8 mouse cellular contexts compared by ENCODE assay signal in genomic region chr19:8872266-8872840, GRCm38 (mm10). TPM values are rescaled to one million over a fixed set of nuclear protein-coding genes. Genes with fewer than 3 reads are reported as not detected.
DNase-seq lines count a peak whose midpoint lies in the region; ATAC-seq and TF ChIP-seq lines count a peak whose summit lies in the region.

No protein-coding gene starts in this region.

- H3K9ac ChIP-seq in lung, embryonic 15.5 days, result peak overlapping the region; percentile 87
- H3K9ac ChIP-seq in embryonic facial prominence, embryonic 13.5 days, result peak overlapping the region; percentile 92
- H3K9ac ChIP-seq in intestine, postnatal 0 days (ENCODE audit: low read depth, low read length), result peak overlapping the region; percentile 89
- peak overlapping the region; percentile 98 for H3K9ac ChIP-seq in neural tube, embryonic 15.5 days (replicated peaks)

- peak overlapping the region; percentile 67 for H3K4me3 ChIP-seq in lung, embryonic 15.5 days
- peak overlapping the region; percentile 83 for H3K4me3 ChIP-seq in embryonic facial prominence, embryonic 13.5 days
- peak overlapping the region; percentile 80 for H3K4me3 ChIP-seq in intestine, postnatal 0 days (ENCODE audit: low read depth, low read length)
- peak overlapping the region; percentile 86 for H3K4me3 ChIP-seq in neural tube, embryonic 15.5 days (replicated peaks)

- DNase-seq in lung, postnatal 14 days, result no peak
- no peak for DNase-seq in right cerebral cortex, adult 18-20 months
- DNase-seq in layer of hippocampus, adult 11-12 months (ENCODE audit: low spot score), result no peak
- DNase-seq in spleen, adult 12 weeks (ENCODE audit: low spot score), result no peak

- no peak for TF ChIP-seq CTCF in intestine, postnatal 0 days (IDR thresholded peaks at IDR 0.05; ENCODE audit: low read depth)

- H3K36me3 ChIP-seq in lung, embryonic 15.5 days, result peaks cover 41% of the 10 kb centered on the region
- peaks cover 41% of the 10 kb centered on the region for H3K36me3 ChIP-seq in embryonic facial prominence, embryonic 13.5 days
- peaks cover 41% of the 10 kb centered on the region for H3K36me3 ChIP-seq in intestine, postnatal 0 days (ENCODE audit: control insufficient read depth, insufficient read depth)
- peaks cover 41% of the 10 kb centered on the region for H3K36me3 ChIP-seq in neural tube, embryonic 15.5 days

- peak overlapping the region; percentile 71 for H3K4me2 ChIP-seq in lung, embryonic 15.5 days
- H3K4me2 ChIP-seq in embryonic facial prominence, embryonic 13.5 days, result peak overlapping the region; percentile 85
- peak overlapping the region; percentile 86 for H3K4me2 ChIP-seq in intestine, postnatal 0 days (replicated peaks; ENCODE audit: low read depth)
- peak overlapping the region; percentile 96 for H3K4me2 ChIP-seq in neural tube, embryonic 15.5 days

- WGBS in lung, embryonic 15.5 days, result 58% methylated on average over 10 of the region's 10 CpGs
- WGBS in embryonic facial prominence, embryonic 13.5 days, result 72% methylated on average over 10 of the region's 10 CpGs
- WGBS in intestine, postnatal 0 days, result 53% methylated on average over 10 of the region's 10 CpGs
- WGBS in neural tube, embryonic 15.5 days, result 81% methylated on average over 10 of the region's 10 CpGs

- no peak for ATAC-seq in lung, embryonic 15.5 days (ENCODE audit: borderline replicate concordance, extremely low read depth, low FRiP score, low TSS enrichment)
- no peak for ATAC-seq in embryonic facial prominence, embryonic 13.5 days (ENCODE audit: insufficient number of reproducible peaks, insufficient read depth, low FRiP score, low TSS enrichment, low read depth)
- ATAC-seq in intestine, postnatal 0 days, result no peak
- no peak for ATAC-seq in neural tube, embryonic 15.5 days (ENCODE audit: low FRiP score)

- H3K27me3 ChIP-seq in lung, embryonic 15.5 days, result no peaks in the 10 kb centered on the region
- no peaks in the 10 kb centered on the region for H3K27me3 ChIP-seq in embryonic facial prominence, embryonic 13.5 days
- H3K27me3 ChIP-seq in intestine, postnatal 0 days (replicated peaks; ENCODE audit: control insufficient read depth, insufficient read depth, low read length), result no peaks in the 10 kb centered on the region
- H3K27me3 ChIP-seq in neural tube, embryonic 15.5 days (replicated peaks), result no peaks in the 10 kb centered on the region

- H3K27ac ChIP-seq in lung, embryonic 15.5 days, result no peak overlapping the region
- peak overlapping the region; percentile 73; the same call in 1 of the 2 replicates for H3K27ac ChIP-seq in embryonic facial prominence, embryonic 13.5 days
- H3K27ac ChIP-seq in intestine, postnatal 0 days (ENCODE audit: low read depth, low read length), result peak overlapping the region; percentile 87
- no peak overlapping the region for H3K27ac ChIP-seq in neural tube, embryonic 15.5 days (replicated peaks)

- H3K4me1 ChIP-seq in lung, embryonic 15.5 days, result peaks cover 13% of the 10 kb centered on the region
- peaks cover 12% of the 10 kb centered on the region for H3K4me1 ChIP-seq in embryonic facial prominence, embryonic 13.5 days
- H3K4me1 ChIP-seq in intestine, postnatal 0 days (replicated peaks; ENCODE audit: control insufficient read depth, insufficient read depth, low read length), result 0 out of 2 replicates have a peak, but pooled peaks cover 3% of the 10 kb centered on the region
- H3K4me1 ChIP-seq in neural tube, embryonic 15.5 days, result peaks cover 20% of the 10 kb centered on the region

- H3K9me3 ChIP-seq in lung, embryonic 15.5 days, result no peaks in the 10 kb centered on the region
- H3K9me3 ChIP-seq in embryonic facial prominence, embryonic 13.5 days, result no peaks in the 10 kb centered on the region
- H3K9me3 ChIP-seq in intestine, postnatal 0 days (ENCODE audit: control insufficient read depth), result no peaks in the 10 kb centered on the region
- H3K9me3 ChIP-seq in neural tube, embryonic 15.5 days (replicated peaks), result no peaks in the 10 kb centered on the region

RNA-seq across cellular contexts. Expression of gene Ubxn1, which starts 1.1 kb away (rescaled TPM):
- 153 and 158 TPM in 2 replicates for polyA plus RNA-seq in lung, embryonic 15.5 days (2015; fragmentation: Nextera tagmentation; extraction: Ambion mirVana)
- 184 and 189 TPM in 2 replicates for polyA plus RNA-seq in embryonic facial prominence, embryonic 13.5 days (2015; fragmentation: Nextera tagmentation; extraction: Ambion mirVana)
- polyA plus RNA-seq in intestine, postnatal 0 days (2015; fragmentation: Nextera tagmentation; extraction: Ambion mirVana), result 170 and 180 TPM in 2 replicates
- polyA plus RNA-seq in neural tube, embryonic 15.5 days (2015; fragmentation: Nextera tagmentation; extraction: Ambion mirVana), result 138 and 156 TPM in 2 replicates

RNA-seq across cellular contexts. Expression of gene Uqcc3, which starts 8.4 kb away (rescaled TPM):
- polyA plus RNA-seq in lung, embryonic 15.5 days (2015; fragmentation: Nextera tagmentation; extraction: Ambion mirVana), result 58.5 and 60.2 TPM in 2 replicates
- 64.2 and 72.3 TPM in 2 replicates for polyA plus RNA-seq in embryonic facial prominence, embryonic 13.5 days (2015; fragmentation: Nextera tagmentation; extraction: Ambion mirVana)
- polyA plus RNA-seq in intestine, postnatal 0 days (2015; fragmentation: Nextera tagmentation; extraction: Ambion mirVana), result 65.4 and 67.9 TPM in 2 replicates
- 62.6 and 65.7 TPM in 2 replicates for polyA plus RNA-seq in neural tube, embryonic 15.5 days (2015; fragmentation: Nextera tagmentation; extraction: Ambion mirVana)

RNA-seq across cellular contexts. Expression of gene Lbhd1, which starts 11.2 kb away (rescaled TPM):
- polyA plus RNA-seq in lung, embryonic 15.5 days (2015; fragmentation: Nextera tagmentation; extraction: Ambion mirVana), result 70.5 and 72.7 TPM in 2 replicates
- 56.0 and 91.0 TPM in 2 replicates for polyA plus RNA-seq in embryonic facial prominence, embryonic 13.5 days (2015; fragmentation: Nextera tagmentation; extraction: Ambion mirVana)
- 44.1 and 44.6 TPM in 2 replicates for polyA plus RNA-seq in intestine, postnatal 0 days (2015; fragmentation: Nextera tagmentation; extraction: Ambion mirVana)
- 44.5 and 47.3 TPM in 2 replicates for polyA plus RNA-seq in neural tube, embryonic 15.5 days (2015; fragmentation: Nextera tagmentation; extraction: Ambion mirVana)

RNA-seq across cellular contexts. Expression of gene Gm49403, which starts 11.4 kb away (rescaled TPM):
- not detected in 2 replicates for polyA plus RNA-seq in lung, embryonic 15.5 days (2015; fragmentation: Nextera tagmentation; extraction: Ambion mirVana)
- polyA plus RNA-seq in embryonic facial prominence, embryonic 13.5 days (2015; fragmentation: Nextera tagmentation; extraction: Ambion mirVana), result not detected in 2 replicates
- polyA plus RNA-seq in intestine, postnatal 0 days (2015; fragmentation: Nextera tagmentation; extraction: Ambion mirVana), result not detected in 2 replicates
- polyA plus RNA-seq in neural tube, embryonic 15.5 days (2015; fragmentation: Nextera tagmentation; extraction: Ambion mirVana), result not detected in 2 replicates

RNA-seq across cellular contexts. Expression of gene 1810009A15Rik, which starts 16.3 kb away (rescaled TPM):
- 81.5 and 93.7 TPM in 2 replicates for polyA plus RNA-seq in lung, embryonic 15.5 days (2015; fragmentation: Nextera tagmentation; extraction: Ambion mirVana)
- 84.9 and 90.0 TPM in 2 replicates for polyA plus RNA-seq in embryonic facial prominence, embryonic 13.5 days (2015; fragmentation: Nextera tagmentation; extraction: Ambion mirVana)
- 54.5 and 55.6 TPM in 2 replicates for polyA plus RNA-seq in intestine, postnatal 0 days (2015; fragmentation: Nextera tagmentation; extraction: Ambion mirVana)
- 40.1 and 48.2 TPM in 2 replicates for polyA plus RNA-seq in neural tube, embryonic 15.5 days (2015; fragmentation: Nextera tagmentation; extraction: Ambion mirVana)

Comparison
In these comparisons a context has a peak if more than half of its experiments do, and no peak if none do; other contexts are left out.
1. H3K27ac ChIP-seq: peak in embryonic facial prominence, embryonic 13.5 days (single experiment) and intestine, postnatal 0 days (single experiment); none in lung, embryonic 15.5 days (single experiment) and neural tube, embryonic 15.5 days (single experiment).
2. Peak in every context shown above with its lines, with median percentiles within 50 percentile points of each other: H3K4me2 ChIP-seq, H3K4me3 ChIP-seq and H3K9ac ChIP-seq.